Mouse (Mus musculus) heart, postnatal 0 days (tissue): Measurements from ENCODE around the gene Cldn2. TPM values are rescaled to one million over a fixed set of nuclear protein-coding genes. Genes with fewer than 3 reads are reported as not detected.
A peak's percentile ranks its signal among the peaks of the same experiment; 100 is the strongest.

Experiments
- ATAC-seq: fragments of 200-750 bp; cut with Nextera tagmentation; 2 replicates; pipeline ENCODE4 v1.8.0; 2017; ENCODE audit warnings: low read depth, moderate number of reproducible peaks, moderate library complexity; ENCODE audit not compliant: insufficient read depth
- DNase-seq: peaks from one replicate; pipeline ENCODE4 v3.0.0-alpha.2; 2016; ENCODE audit warnings: low spot score
- H3K27ac ChIP-seq: fragments of 300-500 bp; sonication (generic); 2 replicates; pipeline ENCODE4 v1.5.1; 2014; ENCODE audit warnings: low read depth, mild to moderate bottlenecking
- H3K27me3 ChIP-seq: fragments of 300-500 bp; sonication (generic); 2 replicates; pipeline ENCODE4 v1.6.1; 2014; ENCODE audit warnings: low read length, mixed read lengths; ENCODE audit not compliant: control insufficient read depth, insufficient read depth
- H3K36me3 ChIP-seq: fragments of 300-500 bp; sonication (generic); replicated peaks from 2 replicates; pipeline ENCODE4 v1.6.1; 2014; ENCODE audit warnings: low read length, mixed read lengths; ENCODE audit not compliant: control insufficient read depth, insufficient read depth
- H3K4me1 ChIP-seq: fragments of 300-500 bp; sonication (generic); 2 replicates; pipeline ENCODE4 v1.6.1; 2014; ENCODE audit warnings: antibody characterized with exemption; ENCODE audit not compliant: control insufficient read depth, insufficient read depth
- H3K4me2 ChIP-seq: fragments of 300-500 bp; sonication (generic); 2 replicates; pipeline ENCODE4 v1.6.1; 2014; ENCODE audit warnings: low read depth, mild to moderate bottlenecking, low read length, moderate library complexity
- H3K4me3 ChIP-seq: fragments of 300-500 bp; sonication (generic); 2 replicates; pipeline ENCODE4 v1.5.1; 2014; ENCODE audit warnings: low read depth, low read length
- H3K9ac ChIP-seq: fragments of 300-500 bp; sonication (generic); replicated peaks from 2 replicates; pipeline ENCODE4 v1.6.1; 2014; ENCODE audit warnings: low read depth, low read length, mixed read lengths
- H3K9me3 ChIP-seq: fragments of 300-500 bp; sonication (generic); replicated peaks from 2 replicates; pipeline ENCODE4 v1.6.1; 2016; ENCODE audit warnings: low read length; ENCODE audit not compliant: control insufficient read depth
- CTCF ChIP-seq: IDR thresholded peaks from 2 replicates; pipeline ENCODE4 v1.5.1; 2016; ENCODE audit warnings: antibody characterized with exemption, control low read depth, low read depth
- EP300 ChIP-seq: IDR thresholded peaks from 2 replicates; pipeline ENCODE4 v1.6.1; 2016; ENCODE audit warnings: antibody characterized with exemption, low read depth
- WGBS: fragments of 180-500 bp; shearing (Covaris S2); extraction: QIAGEN DNeasy Blood & Tissue Kit; methylation state at CpG from one replicate; pipeline ENCODE4 v1.1.7; 2014; 5-methylcytosine and 5-hydroxymethylcytosine counted together
- polyA plus RNA-seq: library from polyadenylated mRNA; unstranded; fragments of >200 nt; fragmentation: Nextera tagmentation; extraction: Ambion mirVana; gene quantifications from 2 replicates; pipeline ENCODE4 v1.2.1, GENCODE M21; 2015
- total RNA-seq: library from RNA; depleted of rRNA; stranded (reverse); fragments of >200 nt; gene quantifications from 2 replicates; pipeline ENCODE4 v1.2.3, GENCODE M21; 2014; ENCODE audit warnings: low replicate concordance

Cldn2 gene
- total and polyA plus RNA-seq, 2 experiments from 2014 or later, result not detected

DNA sequence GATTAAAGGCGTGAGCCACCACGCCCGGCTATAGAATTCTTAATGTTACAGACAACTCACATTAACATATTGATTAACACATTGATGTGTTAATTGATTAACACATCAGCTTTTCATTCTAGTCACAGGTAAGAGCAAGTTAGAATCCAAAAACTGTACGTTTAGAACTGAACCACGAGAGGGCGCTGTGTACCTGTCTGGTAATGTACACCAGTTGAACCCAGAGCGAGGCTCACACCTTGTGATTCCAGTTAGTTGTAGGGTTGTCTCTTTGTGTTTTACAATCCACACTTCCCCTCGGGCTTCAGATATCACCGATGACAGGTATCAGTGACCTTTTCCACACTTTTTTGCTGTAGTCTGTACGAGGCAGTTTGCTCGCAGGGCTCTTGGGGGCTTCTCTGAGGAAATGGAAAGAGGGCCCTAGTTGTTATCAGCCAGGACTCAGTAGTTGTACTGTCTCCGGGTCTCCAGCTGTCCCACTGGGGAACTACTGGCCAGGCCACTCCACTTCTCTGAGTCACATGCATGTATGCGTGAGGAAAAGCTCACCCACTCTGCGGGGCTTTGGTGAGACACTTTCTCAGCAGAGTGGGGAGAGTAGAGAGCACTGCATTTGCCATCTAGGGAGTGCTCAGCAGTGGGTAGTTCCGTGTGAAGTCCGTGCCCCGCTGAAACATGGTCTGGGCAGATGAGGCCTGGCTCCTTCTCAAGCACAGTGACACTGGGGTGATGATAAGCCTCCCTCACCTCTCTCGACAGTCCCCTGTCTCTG lies 26.1 kb upstream of the Cldn2 start:
- peak; percentile 47 for ATAC-seq
- TF ChIP-seq EP300, result no peak
- peak; percentile 71 for TF ChIP-seq CTCF
- no peaks in the 10 kb centered on the region for H3K27me3 ChIP-seq
- H3K4me2 ChIP-seq, result peak overlapping the region; percentile 47
- 0 out of 2 replicates have a peak overlapping the region, but pooled peaks have one; percentile 7 for H3K4me3 ChIP-seq
- no peaks in the 10 kb centered on the region for H3K36me3 ChIP-seq
- H3K27ac ChIP-seq, result no peak overlapping the region
- WGBS, result 25% methylated on average over 18 of the region's 18 CpGs
- peak; percentile 36 for DNase-seq
- H3K9ac ChIP-seq, result no peak overlapping the region
- no peaks in the 10 kb centered on the region for H3K9me3 ChIP-seq
- no peaks in the 10 kb centered on the region for H3K4me1 ChIP-seq

DNA sequence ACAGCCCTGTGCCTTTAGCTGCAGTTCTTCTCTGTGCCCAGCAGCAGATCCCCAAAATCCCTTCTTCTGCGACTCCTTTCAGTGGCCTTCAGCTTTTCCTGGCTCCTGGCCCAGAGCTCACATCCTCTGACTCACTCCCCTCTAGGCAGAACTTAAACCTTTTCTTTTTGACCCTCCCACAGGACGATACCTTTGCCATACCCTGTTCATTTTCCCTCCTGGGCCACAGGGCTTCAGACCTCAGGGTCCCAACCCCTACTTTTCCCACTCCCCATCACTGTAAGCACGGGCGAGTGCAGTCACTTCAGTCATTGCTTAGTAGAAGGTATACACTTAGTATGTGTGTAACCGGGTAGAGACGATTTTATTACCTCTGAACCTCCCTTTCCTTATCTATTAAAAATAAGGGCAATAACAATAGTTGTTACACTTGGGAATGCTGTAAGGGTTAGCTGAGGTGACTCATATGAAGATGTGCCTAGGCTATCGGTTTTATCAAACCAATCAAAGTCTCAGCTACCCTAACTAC lies 25.5 kb upstream of the Cldn2 start:
- no peak for TF ChIP-seq CTCF
- no peak for TF ChIP-seq EP300
- Histone ChIP-seq H3K27ac (no peak overlapping the region), H3K4me1 (no peaks in the 10 kb centered on the region), H3K4me3 (no peak overlapping the region), H3K9ac (no peak overlapping the region), H3K36me3 (no peaks in the 10 kb centered on the region), H3K4me2 (peak overlapping the region; percentile 47; the same call in 1 of the 2 replicates), H3K27me3 (no peaks in the 10 kb centered on the region), H3K9me3 (no peaks in the 10 kb centered on the region)
- ATAC-seq (no peak; the same call in 1 of the 2 replicates), DNase-seq (no peak)
- 62% methylated on average over 7 of the region's 7 CpGs for WGBS

DNA sequence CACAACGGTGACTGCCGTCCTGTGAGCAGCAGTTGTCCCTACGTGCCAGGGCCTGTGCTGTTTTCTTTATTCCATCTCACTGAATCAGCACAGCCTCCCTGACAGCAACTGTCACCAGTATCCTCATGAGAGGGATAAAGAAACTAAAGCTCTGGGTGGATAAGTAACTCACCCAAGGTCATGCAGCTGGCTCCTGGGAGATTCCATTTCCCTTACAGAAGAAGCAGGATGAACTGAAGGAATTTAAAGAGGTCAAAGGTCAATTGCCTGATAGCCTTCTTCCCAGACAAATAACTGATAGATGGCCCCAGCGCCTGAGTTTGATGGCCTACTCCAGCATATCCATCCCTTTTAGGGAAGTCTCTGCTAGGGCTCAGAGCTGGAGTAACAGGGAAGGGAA lies 23.3 kb upstream of the Cldn2 start:
- Histone ChIP-seq H3K36me3 (no peaks in the 10 kb centered on the region), H3K4me3 (no peak overlapping the region), H3K27me3 (no peaks in the 10 kb centered on the region), H3K9me3 (no peaks in the 10 kb centered on the region), H3K27ac (no peak overlapping the region), H3K4me2 (no peak overlapping the region), H3K9ac (no peak overlapping the region), H3K4me1 (no peaks in the 10 kb centered on the region)
- DNase-seq (no peak), ATAC-seq (no peak)
- WGBS, result 53% methylated on average over 4 of the region's 4 CpGs
- TF ChIP-seq EP300, result no peak
- TF ChIP-seq CTCF, result no peak

DNA sequence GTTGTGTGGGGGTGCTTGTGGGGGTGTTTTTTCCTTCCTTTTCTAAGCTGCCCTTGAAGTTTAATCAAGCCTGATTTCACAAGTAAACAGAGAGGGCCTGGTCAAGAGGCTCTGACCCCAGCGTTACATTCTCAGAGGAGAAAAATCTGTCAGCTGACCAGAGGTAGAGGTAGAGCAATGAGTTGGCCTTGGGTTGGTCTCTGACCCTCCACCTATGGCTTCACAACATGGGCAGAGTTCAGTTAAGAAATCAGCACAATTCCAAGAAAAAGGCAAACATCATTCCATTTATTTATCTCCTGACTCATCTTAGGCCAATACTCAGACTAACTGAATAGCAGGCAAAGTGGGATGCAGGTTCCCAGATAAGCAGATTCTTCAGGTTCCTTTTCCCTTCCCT lies 21.7 kb upstream of the Cldn2 start:
- ATAC-seq, result no peak
- no peak overlapping the region for H3K4me3 ChIP-seq
- H3K4me2 ChIP-seq, result no peak overlapping the region
- H3K36me3 ChIP-seq, result no peaks in the 10 kb centered on the region
- no peak overlapping the region for H3K27ac ChIP-seq
- WGBS, result 88% methylated on average over 1 of the region's 1 CpGs
- no peaks in the 10 kb centered on the region for H3K9me3 ChIP-seq
- TF ChIP-seq EP300 (no peak), CTCF (no peak)
- H3K4me1 ChIP-seq, result no peaks in the 10 kb centered on the region
- no peak for DNase-seq
- no peak overlapping the region for H3K9ac ChIP-seq
- H3K27me3 ChIP-seq, result no peaks in the 10 kb centered on the region

DNA sequence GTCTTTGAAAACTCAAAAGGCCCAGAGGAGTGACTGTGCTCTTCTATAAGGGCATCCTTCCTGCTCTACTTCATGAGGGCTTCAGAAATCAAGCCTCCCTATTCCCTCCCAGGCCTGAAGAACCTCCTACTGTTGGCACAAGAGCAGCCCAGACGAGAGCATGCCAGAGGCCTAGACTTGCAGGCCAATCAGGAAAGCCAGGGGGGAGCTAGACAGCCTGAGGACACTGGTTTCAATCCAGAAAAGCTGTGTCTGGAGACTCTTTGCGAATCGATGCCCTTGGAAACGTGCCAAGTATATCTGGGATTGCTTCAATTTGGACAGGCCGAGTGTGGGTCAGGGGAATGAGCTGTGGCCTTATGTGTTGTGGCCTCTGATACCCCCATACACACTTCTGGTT lies 21.2 kb upstream of the Cldn2 start:
- TF ChIP-seq CTCF, result no peak
- no peak for TF ChIP-seq EP300
- Histone ChIP-seq H3K4me1 (no peaks in the 10 kb centered on the region), H3K36me3 (no peaks in the 10 kb centered on the region), H3K27ac (no peak overlapping the region), H3K4me3 (no peak overlapping the region), H3K27me3 (no peaks in the 10 kb centered on the region), H3K4me2 (no peak overlapping the region), H3K9ac (no peak overlapping the region), H3K9me3 (no peaks in the 10 kb centered on the region)
- 58% methylated on average over 5 of the region's 5 CpGs for WGBS
- no peak for DNase-seq
- ATAC-seq, result no peak
